Mouse (Mus musculus): ENCODE results near the gene Gm6525.
A peak's percentile ranks its signal among the peaks of the same experiment; 100 is the strongest.

The Gm6525 gene

GRCm38 (mm10) chr3:84169393-84170005 lies 4.4 kb upstream of the Gm6525 start:
- no peak for DNase-seq (ENCODE audit: low spot score)

DNA sequence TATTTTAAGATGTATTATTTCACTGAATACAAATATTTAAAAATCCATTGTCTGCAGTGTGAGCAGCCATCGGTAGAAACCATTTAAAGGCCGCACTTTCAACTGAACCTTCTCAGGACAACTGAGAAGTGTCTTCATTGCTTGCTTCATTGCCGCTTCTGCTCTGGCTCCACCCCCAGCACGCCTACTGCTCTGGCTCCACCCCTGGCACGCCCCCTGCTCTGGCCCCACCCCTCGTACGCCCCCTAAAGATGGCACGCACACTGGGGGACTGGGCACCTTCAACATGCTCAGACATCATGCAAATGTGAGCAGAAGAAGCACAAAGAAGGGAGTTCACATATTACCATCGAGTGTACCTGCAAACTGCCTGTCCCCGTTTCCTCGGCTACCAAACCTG lies 1.5 kb upstream of the Gm6525 start:
- no peak for DNase-seq (ENCODE audit: low spot score)

- peak; percentile 54 for DNase-seq (ENCODE audit: low spot score)
Measured at GRCm38 (mm10) chr3:84175337-84176315, 1.7 kb downstream of the Gm6525 start.

GRCm38 (mm10) chr3:84177834-84178233 lies 3.9 kb downstream of the Gm6525 start:
- DNase-seq (ENCODE audit: low spot score): no peak

GRCm38 (mm10) chr3:84180304-84180703 lies 6.4 kb downstream of the Gm6525 start:
- no peak for DNase-seq (ENCODE audit: low spot score)

DNA sequence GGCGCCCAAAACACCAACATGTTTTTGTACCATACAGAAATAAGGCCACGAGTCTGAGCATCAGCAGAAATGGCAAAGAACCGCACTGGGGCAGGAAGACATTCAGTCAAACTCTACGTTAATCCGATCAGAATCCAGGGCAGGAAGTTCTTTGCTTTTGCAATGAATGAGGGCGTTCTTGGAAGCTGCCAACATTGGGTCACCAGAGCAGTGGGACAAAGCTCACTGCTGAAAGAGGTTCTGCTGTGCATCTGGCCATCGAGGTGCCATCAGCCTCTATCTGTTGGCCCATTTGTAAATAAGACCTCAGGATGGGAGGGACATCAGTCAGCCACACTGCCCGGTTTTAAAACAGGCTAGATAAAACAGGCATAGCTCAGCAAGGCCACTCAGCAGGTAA lies 7.2 kb downstream of the Gm6525 start:
- no peak for DNase-seq (ENCODE audit: low spot score)

- DNase-seq (ENCODE audit: low spot score): no peak
Measured at GRCm38 (mm10) chr3:84181717-84182116, 7.8 kb downstream of the Gm6525 start.

- no peak for DNase-seq (ENCODE audit: low spot score)
Measured at GRCm38 (mm10) chr3:84189629-84190173, 15.8 kb downstream of the Gm6525 start.

GRCm38 (mm10) chr3:84190513-84191061 lies 16.7 kb downstream of the Gm6525 start:
- DNase-seq (ENCODE audit: low spot score): peak; percentile 8

DNA sequence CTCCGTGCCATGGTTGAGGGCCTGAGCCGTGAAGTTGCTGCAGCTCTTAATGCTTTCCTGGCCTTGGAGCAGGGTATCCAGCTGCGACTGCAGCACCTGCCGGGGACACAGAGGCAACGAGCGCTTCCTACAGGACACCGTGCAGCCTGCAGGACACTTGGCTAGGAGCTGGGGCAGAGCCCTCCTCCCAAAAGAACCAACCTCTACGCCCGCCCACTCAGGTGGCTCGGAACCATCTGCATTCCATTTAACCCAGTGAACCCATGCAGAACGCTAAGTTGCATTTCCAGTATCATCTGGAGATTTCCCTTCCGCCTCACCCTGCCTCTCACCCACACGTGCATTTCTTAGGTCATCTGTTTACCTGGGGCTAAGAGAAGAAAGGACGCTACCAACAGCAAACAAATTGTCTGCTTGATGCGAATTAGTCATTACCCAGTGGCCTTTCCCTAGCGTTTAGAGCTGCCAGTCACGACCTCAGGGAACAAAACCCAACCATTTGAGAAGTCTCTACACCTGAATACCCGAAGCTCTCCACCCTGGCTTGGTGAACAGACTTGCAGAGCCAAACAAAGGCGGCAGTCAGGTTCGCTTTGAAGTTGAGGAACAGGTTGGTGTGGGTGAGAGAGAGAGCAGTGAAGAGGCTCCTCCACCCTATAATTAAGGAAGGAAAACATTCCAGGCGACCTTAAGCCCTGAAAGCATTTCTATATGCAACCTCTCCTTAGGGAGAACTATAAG lies 17.4 kb downstream of the Gm6525 start:
- no peak for DNase-seq (ENCODE audit: low spot score)

GRCm38 (mm10) chr3:84193881-84194280 lies 20.0 kb downstream of the Gm6525 start:
- no peak for DNase-seq (ENCODE audit: low spot score)

DNA sequence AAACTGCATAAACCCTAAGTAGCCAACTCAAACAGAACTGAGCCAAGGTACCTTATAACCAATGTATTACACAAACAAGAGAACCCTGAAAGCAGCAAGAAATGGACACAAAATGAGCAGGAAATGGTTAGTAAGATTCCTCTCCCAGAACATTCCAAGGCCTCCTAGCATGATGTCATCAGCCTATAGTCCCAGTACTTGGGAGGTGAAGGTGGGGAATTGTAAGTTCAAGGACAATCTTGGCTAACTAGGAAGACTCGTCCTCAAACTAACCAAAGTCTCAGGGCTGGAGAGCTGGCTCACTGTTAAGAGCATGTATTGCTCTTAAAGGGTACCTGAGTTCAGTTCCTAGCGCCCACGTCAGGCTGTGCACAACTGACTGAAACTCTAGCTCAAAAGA lies 24.3 kb downstream of the Gm6525 start:
- no peak for DNase-seq (ENCODE audit: low spot score)

DNA sequence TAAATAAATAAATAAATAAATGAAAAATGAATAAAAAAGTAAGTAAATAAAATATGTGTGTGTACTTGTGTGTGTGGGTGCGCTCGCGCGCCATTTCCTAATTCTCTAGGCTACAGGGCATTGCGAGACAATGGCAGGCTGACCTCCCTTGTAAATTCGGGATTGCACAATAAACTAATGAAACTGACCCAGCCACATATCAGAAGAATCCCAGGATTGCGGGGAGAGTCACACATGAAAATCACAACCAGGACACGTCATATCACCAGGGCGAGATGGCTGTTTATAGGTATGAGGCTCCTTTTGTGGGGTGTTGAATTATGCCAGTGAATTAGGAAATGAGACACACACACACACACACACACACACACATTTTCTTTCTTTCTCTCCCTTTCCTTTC lies 25.6 kb downstream of the Gm6525 start:
- DNase-seq (ENCODE audit: low spot score): no peak

GRCm38 (mm10) chr3:84200559-84201420 lies 26.9 kb downstream of the Gm6525 start:
- DNase-seq (ENCODE audit: low spot score): no peak

DNA sequence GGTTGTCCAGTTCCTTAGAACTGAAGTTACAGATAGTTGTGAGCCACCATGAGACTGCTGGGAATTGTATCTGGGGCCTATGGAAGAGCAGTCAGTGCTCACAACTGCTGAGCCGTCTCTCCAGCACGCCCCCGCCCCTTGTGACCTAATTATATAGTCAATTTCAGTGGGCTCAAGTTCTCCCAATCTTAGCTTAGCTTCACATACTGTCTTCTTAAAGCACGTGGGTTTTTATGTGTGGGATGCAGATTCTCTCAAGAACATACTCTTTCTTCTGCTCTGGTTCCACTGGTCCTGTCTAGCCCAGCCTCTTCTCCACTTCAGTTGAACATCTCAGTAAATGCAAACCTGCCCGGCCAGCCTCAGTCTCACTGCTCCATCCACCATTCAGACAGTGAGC lies 30.7 kb downstream of the Gm6525 start:
- DNase-seq (ENCODE audit: low spot score): no peak

GRCm38 (mm10) chr3:84205650-84206049 lies 31.7 kb downstream of the Gm6525 start:
- DNase-seq (ENCODE audit: low spot score): no peak

DNA sequence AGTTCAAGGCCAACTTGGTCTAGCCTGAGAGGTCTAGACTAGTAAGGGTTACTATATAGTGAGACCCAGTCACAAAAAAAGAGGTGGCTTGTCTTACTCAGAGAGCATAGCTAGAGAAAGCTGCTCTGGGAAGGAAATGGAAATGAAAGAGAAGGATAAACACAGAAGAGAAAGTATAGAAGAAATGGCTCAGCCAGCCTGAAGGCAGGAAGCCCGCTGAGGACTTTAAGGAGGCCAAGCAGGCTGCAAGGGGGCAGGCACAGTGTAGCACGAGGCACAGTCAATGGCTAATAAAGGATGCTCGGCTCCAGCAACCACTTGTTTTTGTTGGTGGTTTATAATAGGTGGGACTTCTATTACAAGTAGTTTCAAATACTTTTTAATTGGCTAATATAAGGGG lies 32.2 kb downstream of the Gm6525 start:
- DNase-seq (ENCODE audit: low spot score): no peak

GRCm38 (mm10) chr3:84207366-84207765 lies 33.5 kb downstream of the Gm6525 start:
- no peak for DNase-seq (ENCODE audit: low spot score)

DNA sequence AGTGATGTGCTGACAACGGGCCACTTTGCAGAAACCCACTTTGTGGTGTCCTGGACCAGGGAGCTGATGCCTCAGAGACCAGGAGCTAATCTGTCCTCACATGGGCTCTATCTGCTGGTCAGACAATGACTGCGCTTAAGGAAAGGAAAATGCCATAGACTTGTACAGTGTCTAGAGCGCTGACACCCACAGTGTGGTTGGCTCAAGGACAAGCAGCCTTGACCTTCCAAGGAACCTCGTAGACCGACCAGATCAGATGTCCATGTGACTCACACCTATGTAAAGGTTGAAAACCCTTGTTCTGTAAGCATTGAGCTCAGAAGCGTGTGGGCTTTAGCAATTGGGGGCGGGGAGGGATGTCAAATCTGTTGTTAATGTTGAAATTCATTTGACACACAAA lies 34.6 kb downstream of the Gm6525 start:
- no peak for DNase-seq (ENCODE audit: low spot score)

DNA sequence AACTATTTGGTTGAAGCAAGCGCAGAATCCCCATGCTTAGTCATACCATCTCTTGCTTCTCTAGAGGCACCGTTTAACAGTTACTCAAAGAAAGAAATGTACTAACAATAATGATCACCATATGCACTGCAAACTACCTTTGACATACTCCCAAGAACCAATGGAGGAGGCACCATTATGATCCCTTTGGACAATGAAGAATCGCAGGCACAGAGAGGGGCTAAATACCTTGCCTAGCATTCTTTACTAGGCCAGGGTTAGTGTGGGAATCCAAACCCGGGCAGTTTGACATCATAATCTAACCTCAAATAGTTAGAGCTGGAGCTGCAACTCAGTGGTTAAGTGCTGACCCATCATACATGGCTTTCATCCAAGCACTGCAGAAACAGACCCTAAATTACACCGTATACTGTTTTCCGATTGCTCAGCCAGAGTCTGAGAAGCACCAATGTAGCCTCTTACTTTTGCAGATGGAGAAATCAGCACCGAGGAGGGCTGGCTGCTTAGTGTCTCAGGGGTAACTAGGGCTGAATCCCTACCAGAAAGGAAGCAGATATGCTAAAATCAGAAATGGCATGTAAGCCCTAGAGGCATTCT lies 35.1 kb downstream of the Gm6525 start:
- DNase-seq (ENCODE audit: low spot score): no peak
